Mouse (Mus musculus): ENCODE results near the gene Gigyf2.

- TF ChIP-seq GATA1 (IDR thresholded peaks at IDR 0.05; ENCODE audit: borderline replicate concordance, low read length) (no peak), FLI1 (IDR thresholded peaks at IDR 0.05; ENCODE audit: low read length) (no peak)
These were observed 515 bp downstream of the Gigyf2 start for GRCm38 (mm10) chr1:87327165-87327861.

Measured in megakaryocyte, embryonic 14.5 days (primary cell).